Mouse (Mus musculus): Measurements from ENCODE around the gene Churc1.

The Churc1 gene

GRCm38 (mm10) chr12:76795350-76795749 lies 30.0 kb downstream of the Churc1 start, which contains the start of gene Gpx2:
Gene Gpx2 (minus strand): TSS chr12:76795554.
- in situ Hi-C loops (cut with MboI, MseI) = no loop called here

GRCm38 (mm10) chr12:76796938-76797539 lies 31.7 kb downstream of the Churc1 start:
- in situ Hi-C loops (cut with MboI, MseI) = no loop called here

GRCm38 (mm10) chr12:76798008-76798720 lies 32.8 kb downstream of the Churc1 start:
- in situ Hi-C loops (cut with MboI, MseI) = no loop called here

GRCm38 (mm10) chr12:76803028-76803427 lies 37.7 kb downstream of the Churc1 start:
- in situ Hi-C loops (cut with MboI, MseI) = no loop called here

GRCm38 (mm10) chr12:76803700-76804252 lies 38.4 kb downstream of the Churc1 start:
- in situ Hi-C loops (cut with MboI, MseI) = no loop called here

- in situ Hi-C loops (cut with MboI, MseI) = no loop called here
Observed at GRCm38 (mm10) chr12:76805056-76805811, 39.9 kb downstream of the Churc1 start.

- in situ Hi-C loops (cut with MboI, MseI) = no loop called here
Observed at GRCm38 (mm10) chr12:76807796-76808195, 42.5 kb downstream of the Churc1 start.

GRCm38 (mm10) chr12:76810491-76810890 lies 45.2 kb downstream of the Churc1 start:
- in situ Hi-C loops (cut with MboI, MseI) = no loop called here

GRCm38 (mm10) chr12:76811006-76811405 lies 45.7 kb downstream of the Churc1 start:
- in situ Hi-C loops (cut with MboI, MseI) = no loop called here

- in situ Hi-C loops (cut with MboI, MseI) = no loop called here
Observed at GRCm38 (mm10) chr12:76813543-76813942, 48.2 kb downstream of the Churc1 start.

GRCm38 (mm10) chr12:76814120-76814519 lies 48.8 kb downstream of the Churc1 start:
- in situ Hi-C loops (cut with MboI, MseI) = no loop called here

- in situ Hi-C loops (cut with MboI, MseI) = no loop called here
Observed at GRCm38 (mm10) chr12:76816720-76817119, 51.4 kb downstream of the Churc1 start.

GRCm38 (mm10) chr12:76817176-76817575 lies 51.8 kb downstream of the Churc1 start:
- in situ Hi-C loops (cut with MboI, MseI) = no loop called here

GRCm38 (mm10) chr12:76818120-76818519 lies 52.8 kb downstream of the Churc1 start:
- in situ Hi-C loops (cut with MboI, MseI) = no loop called here

GRCm38 (mm10) chr12:76818908-76819307 lies 53.6 kb downstream of the Churc1 start:
- in situ Hi-C loops (cut with MboI, MseI) = no loop called here

- in situ Hi-C loops (cut with MboI, MseI) = no loop called here
Observed at GRCm38 (mm10) chr12:76819816-76820215, 54.5 kb downstream of the Churc1 start.

- in situ Hi-C loops (cut with MboI, MseI) = no loop called here
Observed at GRCm38 (mm10) chr12:76820615-76821014, 55.3 kb downstream of the Churc1 start.

GRCm38 (mm10) chr12:76822002-76822650 lies 56.8 kb downstream of the Churc1 start:
- in situ Hi-C loops (cut with MboI, MseI) = no loop called here

GRCm38 (mm10) chr12:76822651-76823041 lies 57.3 kb downstream of the Churc1 start, which contains the start of gene Rab15:
Gene Rab15 (minus strand): TSS chr12:76822908.
- in situ Hi-C loops (cut with MboI, MseI) = no loop called here

GRCm38 (mm10) chr12:76825283-76825682 lies 59.9 kb downstream of the Churc1 start:
- in situ Hi-C loops (cut with MboI, MseI) = no loop called here

GRCm38 (mm10) chr12:76832704-76833103 lies 67.4 kb downstream of the Churc1 start:
- in situ Hi-C loops (cut with MboI, MseI) = no loop called here
